Mouse (Mus musculus) forebrain, embryonic 12.5 days (tissue): ENCODE data around the gene Cct8. TPM values are rescaled to one million over a fixed set of nuclear protein-coding genes. Genes with fewer than 3 reads are reported as not detected.
"Not testable (repeated sequence)": the region's sequence is repeated elsewhere in the genome, so short reads cannot be mapped to it uniquely, and the experiment has no call there.

Source experiments
- ATAC-seq: fragments of 200-750 bp; cut with Nextera tagmentation; 2 replicates; pipeline ENCODE4 v1.8.0; 2017; ENCODE audit warnings: moderate TSS enrichment; ENCODE audit not compliant: low FRiP score
- H3K27ac ChIP-seq: fragments of 300-500 bp; sonication (generic); 2 replicates; pipeline ENCODE4 v1.5.1; 2016; ENCODE audit warnings: mild to moderate bottlenecking
- H3K27me3 ChIP-seq: fragments of 300-500 bp; sonication (generic); 2 replicates; pipeline ENCODE4 v1.6.1; 2016; ENCODE audit warnings: mild to moderate bottlenecking
- H3K36me3 ChIP-seq: fragments of 300-500 bp; sonication (generic); replicated peaks from 2 replicates; pipeline ENCODE4 v1.6.1; 2016; ENCODE audit warnings: mild to moderate bottlenecking
- H3K4me1 ChIP-seq: fragments of 300-500 bp; sonication (generic); 2 replicates; pipeline ENCODE4 v1.6.1; 2016
- H3K4me2 ChIP-seq: fragments of 300-500 bp; sonication (generic); 2 replicates; pipeline ENCODE4 v1.6.1; 2016; ENCODE audit warnings: mild to moderate bottlenecking, moderate library complexity
- H3K4me3 ChIP-seq: fragments of 300-500 bp; sonication (generic); replicated peaks from 2 replicates; pipeline ENCODE4 v1.5.1; 2016; ENCODE audit warnings: mild to moderate bottlenecking
- H3K9ac ChIP-seq: fragments of 300-500 bp; sonication (generic); 2 replicates; pipeline ENCODE4 v1.6.1; 2016; ENCODE audit warnings: mild to moderate bottlenecking
- H3K9me3 ChIP-seq: fragments of 300-500 bp; sonication (generic); 2 replicates; pipeline ENCODE4 v1.6.1; 2016
- WGBS: fragments of 180-500 bp; shearing (Covaris S2); methylation state at CpG from one replicate; pipeline ENCODE4 v1.1.7; 2016; 5-methylcytosine and 5-hydroxymethylcytosine counted together
- polyA plus RNA-seq: library from polyadenylated mRNA; unstranded; fragments of >200 nt; fragmentation: Nextera tagmentation; extraction: Ambion mirVana; gene quantifications from 2 replicates; pipeline ENCODE4 v1.2.1, GENCODE M21; 2016

Gene Cct8
- polyA plus RNA-seq, 1 experiment from 2014 or later, result 529 TPM

- Histone ChIP-seq H3K36me3 (peaks cover 68% of the 10 kb centered on the region), H3K4me1 (peaks cover 20% of the 10 kb centered on the region)
- H3K9ac ChIP-seq, ATAC-seq, H3K27me3 ChIP-seq, H3K4me2 ChIP-seq, H3K9me3 ChIP-seq, H3K4me3 ChIP-seq, H3K27ac ChIP-seq: not testable (repeated sequence)
- WGBS, result 95% methylated on average over 12 of the region's 12 CpGs
Observed at GRCm38 (mm10) chr16:87492191-87492792, 3.4 kb downstream of the Cct8 start.

GRCm38 (mm10) chr16:87488605-87489004, 7.1 kb downstream of the Cct8 start:
- no peaks in the 10 kb centered on the region for H3K27me3 ChIP-seq
- H3K4me2 ChIP-seq, result no peak overlapping the region
- H3K4me3 ChIP-seq, result no peak overlapping the region
- peaks cover 96% of the 10 kb centered on the region for H3K36me3 ChIP-seq
- WGBS, result 87% methylated on average over 2 of the region's 2 CpGs
- no peak for ATAC-seq
- H3K27ac ChIP-seq, result no peak overlapping the region
- H3K9me3 ChIP-seq, result no peaks in the 10 kb centered on the region
- no peaks in the 10 kb centered on the region for H3K4me1 ChIP-seq
- H3K9ac ChIP-seq, result no peak overlapping the region

GRCm38 (mm10) chr16:87486739-87487138, 8.9 kb downstream of the Cct8 start:
- ATAC-seq, result no peak
- H3K27me3 ChIP-seq, result no peaks in the 10 kb centered on the region
- H3K9ac ChIP-seq, result no peak overlapping the region
- 95% methylated on average over 5 of the region's 5 CpGs for WGBS
- no peaks in the 10 kb centered on the region for H3K4me1 ChIP-seq
- no peak overlapping the region for H3K27ac ChIP-seq
- peaks cover 94% of the 10 kb centered on the region for H3K36me3 ChIP-seq
- H3K9me3 ChIP-seq, result no peaks in the 10 kb centered on the region
- H3K4me2 ChIP-seq, result no peak overlapping the region
- no peak overlapping the region for H3K4me3 ChIP-seq

DNA sequence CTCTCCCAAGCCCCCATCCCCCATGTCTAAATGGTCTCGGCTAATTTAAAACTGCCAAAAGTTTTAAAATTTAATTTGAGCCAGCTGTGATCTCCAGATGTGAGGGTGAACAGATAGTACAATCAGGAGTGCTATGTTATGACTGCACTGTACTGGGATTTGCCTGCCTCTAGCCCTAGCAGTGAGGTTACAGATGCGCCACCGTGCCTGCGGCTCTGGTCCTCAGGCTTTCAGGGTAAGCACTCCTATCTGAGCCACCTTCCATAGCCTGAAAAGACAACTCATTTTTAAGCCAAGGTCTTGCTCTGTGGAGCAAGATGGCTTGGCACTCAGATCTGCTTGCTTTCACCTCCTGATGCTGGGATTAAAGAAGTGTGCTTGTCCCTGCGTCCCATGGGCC, 11.3 kb downstream of the Cct8 start:
- H3K9ac ChIP-seq, result no peak overlapping the region
- no peak overlapping the region for H3K27ac ChIP-seq
- WGBS, result 95% methylated on average over 5 of the region's 5 CpGs
- peaks cover 80% of the 10 kb centered on the region for H3K36me3 ChIP-seq
- no peaks in the 10 kb centered on the region for H3K27me3 ChIP-seq
- H3K4me3 ChIP-seq, result no peak overlapping the region
- H3K9me3 ChIP-seq, result no peaks in the 10 kb centered on the region
- no peak for ATAC-seq
- H3K4me1 ChIP-seq, result no peaks in the 10 kb centered on the region
- H3K4me2 ChIP-seq, result no peak overlapping the region

DNA sequence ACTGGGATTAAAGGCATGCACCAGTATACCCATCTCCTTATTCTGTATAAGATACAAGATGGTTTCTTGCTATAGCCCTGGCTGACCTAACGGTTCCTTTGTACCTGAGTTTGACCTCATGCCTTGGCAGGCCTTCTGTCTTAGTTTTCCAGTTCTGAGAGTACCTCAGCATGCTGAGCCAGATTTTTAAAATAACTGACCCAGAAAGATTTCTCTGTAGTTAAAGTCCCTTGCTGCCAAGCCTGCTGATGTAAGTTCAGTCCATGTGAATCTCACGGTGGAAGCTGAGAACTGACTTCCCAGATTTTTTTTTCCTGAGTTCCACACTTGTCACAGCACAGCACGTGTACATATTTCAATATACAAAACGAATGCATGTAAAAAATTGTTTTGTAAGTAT, 25.1 kb downstream of the Cct8 start:
- 91% methylated on average over 4 of the region's 4 CpGs for WGBS
- Histone ChIP-seq H3K36me3 (peaks cover 74% of the 10 kb centered on the region), H3K27ac (no peak overlapping the region)

GRCm38 (mm10) chr16:87458752-87459151, 36.9 kb downstream of the Cct8 start:
- WGBS, result 97% methylated on average over 3 of the region's 3 CpGs
- Histone ChIP-seq H3K4me2 (no peak overlapping the region), H3K4me1 (peaks cover 17% of the 10 kb centered on the region), H3K27me3 (no peaks in the 10 kb centered on the region), H3K9ac (no peak overlapping the region), H3K9me3 (no peaks in the 10 kb centered on the region), H3K27ac (no peak overlapping the region), H3K36me3 (peaks cover 37% of the 10 kb centered on the region), H3K4me3 (no peak overlapping the region)
- ATAC-seq, result no peak

More for the DNA sequence above, 25.1 kb downstream of the Cct8 start:
- H3K4me1 ChIP-seq, result no peaks in the 10 kb centered on the region
- H3K27me3 ChIP-seq, result no peaks in the 10 kb centered on the region
- no peak for ATAC-seq
- no peaks in the 10 kb centered on the region for H3K9me3 ChIP-seq
- H3K4me3 ChIP-seq, result no peak overlapping the region
- H3K9ac ChIP-seq, result no peak overlapping the region
- no peak overlapping the region for H3K4me2 ChIP-seq

GRCm38 (mm10) chr16:87455180-87455611, 40.5 kb downstream of the Cct8 start:
- H3K9me3 ChIP-seq, result no peaks in the 10 kb centered on the region
- no peak for ATAC-seq
- WGBS, result 0% methylated on average over 34 of the region's 38 CpGs
- H3K9ac ChIP-seq, result peak overlapping the region; percentile 88
- peaks cover 12% of the 10 kb centered on the region for H3K36me3 ChIP-seq
- peak overlapping the region; percentile 86 for H3K4me2 ChIP-seq
- H3K4me3 ChIP-seq, result peak overlapping the region; percentile 78
- 0 out of 2 replicates have a peak, but pooled peaks cover 3% of the 10 kb centered on the region for H3K27me3 ChIP-seq
- H3K27ac ChIP-seq, result peak overlapping the region; percentile 65
- peaks cover 17% of the 10 kb centered on the region for H3K4me1 ChIP-seq

- 11% methylated on average over 37 of the region's 45 CpGs for WGBS
- H3K27me3 ChIP-seq, result 0 out of 2 replicates have a peak, but pooled peaks cover 3% of the 10 kb centered on the region
- H3K4me3 ChIP-seq, result peak within 1 kb of the TSS; percentile 78
- peak within 1 kb of the TSS; percentile 88 for H3K9ac ChIP-seq
- H3K9me3 ChIP-seq, result no peaks in the 10 kb centered on the region
- peaks cover 9% of the 10 kb centered on the region; the same call in 1 of the 2 replicates for H3K36me3 ChIP-seq
- ATAC-seq, result peak; percentile 99
- peaks cover 17% of the 10 kb centered on the region for H3K4me1 ChIP-seq
- peak within 1 kb of the TSS; percentile 65 for H3K27ac ChIP-seq
- peak within 1 kb of the TSS; percentile 86 for H3K4me2 ChIP-seq
Observed at GRCm38 (mm10) chr16:87454419-87455179, 41.1 kb downstream of the Cct8 start, which contains the start of gene Usp16. Usp16 (plus strand) TSS chr16:87454703.

DNA sequence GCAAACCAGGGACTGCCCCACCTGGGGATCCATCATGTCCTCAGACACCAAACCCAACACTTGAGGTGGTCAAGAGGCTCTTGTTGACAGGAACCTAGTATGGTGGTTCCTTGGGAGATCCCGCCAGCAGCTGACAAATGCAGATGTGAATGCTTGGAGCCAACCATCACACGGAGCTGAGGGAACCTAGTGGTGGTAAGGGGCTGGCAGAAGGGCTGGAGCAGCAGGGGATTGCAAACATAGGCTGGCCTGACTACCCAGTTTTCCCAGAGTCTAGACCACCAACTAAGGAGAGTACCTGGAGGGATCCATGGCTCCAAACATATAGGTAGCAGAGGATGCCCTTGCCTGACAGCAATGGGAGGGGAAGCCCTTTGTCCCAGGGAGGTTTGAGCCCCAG, 42.4 kb downstream of the Cct8 start:
- Histone ChIP-seq H3K9ac (no peak overlapping the region), H3K4me2 (no peak overlapping the region), H3K4me3 (no peak overlapping the region), H3K4me1 (peaks cover 17% of the 10 kb centered on the region), H3K9me3 (no peaks in the 10 kb centered on the region), H3K36me3 (no peaks in the 10 kb centered on the region), H3K27ac (no peak overlapping the region), H3K27me3 (0 out of 2 replicates have a peak, but pooled peaks cover 3% of the 10 kb centered on the region)
- WGBS, result 84% methylated on average over 2 of the region's 2 CpGs
- no peak for ATAC-seq

- Histone ChIP-seq H3K36me3 (no peaks in the 10 kb centered on the region), H3K27ac (no peak overlapping the region), H3K9ac (no peak overlapping the region), H3K9me3 (no peaks in the 10 kb centered on the region), H3K4me1 (peaks cover 7% of the 10 kb centered on the region), H3K4me3 (no peak overlapping the region), H3K4me2 (no peak overlapping the region), H3K27me3 (peaks cover 6% of the 10 kb centered on the region; the same call in 1 of the 2 replicates)
- ATAC-seq, result no peak
- WGBS, result 91% methylated on average over 3 of the region's 3 CpGs
Observed at GRCm38 (mm10) chr16:87445528-87445927, 50.1 kb downstream of the Cct8 start.

- Histone ChIP-seq H3K27me3 (peaks cover 6% of the 10 kb centered on the region; the same call in 1 of the 2 replicates), H3K4me3 (no peak overlapping the region), H3K4me2 (no peak overlapping the region), H3K9ac (no peak overlapping the region), H3K4me1 (peaks cover 7% of the 10 kb centered on the region), H3K9me3 (no peaks in the 10 kb centered on the region), H3K36me3 (no peaks in the 10 kb centered on the region), H3K27ac (no peak overlapping the region)
- ATAC-seq, result no peak
Observed at GRCm38 (mm10) chr16:87445110-87445509, 50.6 kb downstream of the Cct8 start.

DNA sequence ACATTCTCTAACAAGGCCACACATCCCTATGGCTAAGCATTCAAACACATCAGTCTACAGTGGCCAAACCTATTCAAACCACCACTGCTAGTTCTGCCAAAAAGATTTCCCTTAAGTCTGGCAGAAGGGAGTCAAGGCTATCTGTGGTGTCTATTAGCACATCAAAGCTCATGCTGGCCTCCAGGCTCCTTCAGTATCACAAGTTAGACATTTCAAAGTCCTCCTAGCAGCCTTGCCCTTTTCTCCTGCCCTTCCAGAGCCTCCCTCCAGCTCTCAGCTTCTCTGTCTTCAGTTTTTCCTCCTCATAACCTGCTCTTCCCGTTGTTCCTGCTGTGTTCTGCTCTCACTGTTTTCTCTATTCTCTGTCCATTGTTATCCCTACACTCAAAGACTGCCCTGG, 51.6 kb downstream of the Cct8 start:
- H3K27ac ChIP-seq, result no peak overlapping the region
- no peak for ATAC-seq
- H3K4me1 ChIP-seq, result peaks cover 12% of the 10 kb centered on the region
- peaks cover 6% of the 10 kb centered on the region; the same call in 1 of the 2 replicates for H3K27me3 ChIP-seq
- H3K9ac ChIP-seq, result no peak overlapping the region
- 45% methylated on average over 1 of the region's 1 CpGs for WGBS
- no peak overlapping the region for H3K4me3 ChIP-seq
- no peaks in the 10 kb centered on the region for H3K36me3 ChIP-seq
- no peak overlapping the region for H3K4me2 ChIP-seq
- no peaks in the 10 kb centered on the region for H3K9me3 ChIP-seq
